Mouse (Mus musculus): ENCODE data around the gene Rubcn. TPM values are rescaled to one million over a fixed set of nuclear protein-coding genes. Genes with fewer than 3 reads are reported as not detected.

Gene Rubcn
- total RNA-seq, 4 experiments from 2014 or later = 22.4 to 29.0 (median 25.9) TPM

Other genes starting within 250 kb of the Rubcn start
- gene Tnk2, start 233.9 kb downstream of the Rubcn start, total RNA-seq (2022) = 10 to 100 TPM; 43.7 to 58.1 (median 46.2) TPM
- under 1 TPM in 2 of 4 experiments, not detected in 2; 0.05 to 0.38 TPM for gene Muc4, start 141.9 kb downstream of the Rubcn start, total RNA-seq (2022)
- gene Muc20, start 80.3 kb downstream of the Rubcn start, total RNA-seq (2022) = under 1 TPM; 0.34 to 0.70 (median 0.42) TPM
- gene Smbd1, start 67.3 kb downstream of the Rubcn start, total RNA-seq (2022) = not detected
- gene Fyttd1, start 266 bp downstream of the Rubcn start, total RNA-seq (2022) = 100 to 1,000 TPM; 107 to 123 (median 116) TPM
- gene Lrch3, start 36.3 kb upstream of the Rubcn start, total RNA-seq (2022) = 10 to 100 TPM; 11.6 to 15.3 (median 13.8) TPM
- gene Iqcg, start 178.5 kb upstream of the Rubcn start, total RNA-seq (2022) = 1 to 10 TPM; 2.7 to 6.6 (median 3.9) TPM
- 100 to 1,000 TPM; 247 to 303 (median 264) TPM for gene Rpl35a, start 178.7 kb upstream of the Rubcn start, total RNA-seq (2022)
- 1 to 10 TPM; 1.2 to 4.1 (median 2.2) TPM for gene Lmln, start 184.8 kb upstream of the Rubcn start, total RNA-seq (2022)